Mouse (Mus musculus): ENCODE results near the gene Fam83g. TPM values are rescaled to one million over a fixed set of nuclear protein-coding genes. Genes with fewer than 3 reads are reported as not detected.

Gene Fam83g
- polyA plus RNA-seq, 1 experiment: not detected

DNA sequence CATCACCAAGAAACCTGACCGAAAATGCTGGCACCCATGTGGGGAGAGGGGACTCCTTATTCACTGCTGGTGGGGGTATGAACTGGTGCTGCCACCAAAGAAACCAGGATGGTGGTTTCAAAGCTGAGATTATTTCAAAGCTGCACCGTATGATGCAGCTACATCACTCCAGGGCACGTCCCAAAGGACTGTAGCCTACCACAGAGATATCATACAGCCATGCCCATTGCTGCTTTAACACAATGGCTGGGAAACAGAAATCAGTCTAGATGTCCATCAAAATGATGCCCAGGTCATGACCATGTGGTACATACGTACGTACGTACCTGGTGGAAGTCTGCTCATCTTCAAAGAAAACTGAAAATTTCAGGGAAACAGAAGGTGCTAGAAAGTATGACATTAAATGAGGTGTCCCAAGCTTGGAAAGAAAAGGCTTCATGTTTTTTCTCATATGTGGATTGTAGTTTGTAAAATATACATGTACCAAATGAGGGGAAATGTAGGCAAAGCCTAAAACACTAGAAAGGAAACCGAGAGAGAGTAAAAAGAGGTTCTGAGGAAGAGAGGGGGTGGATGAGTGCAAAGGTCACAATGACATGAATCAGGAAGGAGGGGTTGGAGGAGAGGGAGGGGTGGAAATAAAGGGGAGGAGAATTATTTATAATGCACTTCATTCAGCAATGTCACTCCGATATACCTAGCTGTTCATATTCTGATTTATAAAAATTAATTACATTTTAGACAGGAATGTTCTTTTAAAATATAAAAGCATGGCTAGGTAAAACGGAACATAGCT lies 33.2 kb upstream of the Fam83g start:
- Histone ChIP-seq H3K4me3 (ENCODE audit: insufficient read depth, low read length) (no peak overlapping the region), H3K4me1 (ENCODE audit: control insufficient read depth, insufficient read depth, low read length) (peaks cover 48% of the 10 kb centered on the region), H3K27ac (ENCODE audit: insufficient read depth, low read depth, low read length) (no peak overlapping the region)
- no peak for TF ChIP-seq CTCF (IDR thresholded peaks at IDR 0.05; ENCODE audit: low read depth, low read length)
- no peak for TF ChIP-seq POLR2A (IDR thresholded peaks at IDR 0.05; ENCODE audit: borderline replicate concordance, low read depth, low read length)

DNA sequence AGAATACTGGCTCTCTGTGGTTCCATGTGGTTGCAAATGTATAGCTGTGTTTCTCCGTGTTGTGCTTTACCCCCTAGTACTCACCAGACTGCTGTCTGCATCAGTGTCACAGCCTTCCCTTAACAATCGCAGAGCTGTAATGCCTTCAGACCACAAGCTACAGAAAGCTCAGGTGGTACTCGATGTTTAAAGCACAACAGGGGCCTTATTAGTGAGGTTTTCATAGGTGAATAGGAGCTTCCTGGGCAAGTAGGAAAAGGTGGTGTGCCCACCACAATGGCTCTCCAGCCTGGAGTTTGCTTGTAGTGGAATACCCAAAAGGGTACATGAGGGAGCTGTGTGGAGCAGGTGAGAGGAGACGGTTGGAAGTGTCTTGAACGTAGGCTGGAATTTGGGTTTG lies 31.7 kb upstream of the Fam83g start:
- no peak for TF ChIP-seq CTCF (IDR thresholded peaks at IDR 0.05; ENCODE audit: low read depth, low read length)
- TF ChIP-seq POLR2A (IDR thresholded peaks at IDR 0.05; ENCODE audit: borderline replicate concordance, low read depth, low read length): no peak
- H3K27ac ChIP-seq (ENCODE audit: insufficient read depth, low read depth, low read length): peak overlapping the region; percentile 68; the same call in 1 of the 2 replicates

GRCm38 (mm10) chr11:61652686-61653447 lies 31.0 kb upstream of the Fam83g start, which contains the start of gene Grap:
Gene Grap, plus strand, starts transcription at chr11:61653265.
- Histone ChIP-seq H3K4me3 (ENCODE audit: insufficient read depth, low read length) (peak within 1 kb of the TSS; percentile 98), H3K27ac (ENCODE audit: insufficient read depth, low read depth, low read length) (peak within 1 kb of the TSS; percentile 68), H3K4me1 (ENCODE audit: control insufficient read depth, insufficient read depth, low read length) (peaks cover 51% of the 10 kb centered on the region)
- TF ChIP-seq CTCF (IDR thresholded peaks at IDR 0.05; ENCODE audit: low read depth, low read length) (no peak; the same call in 1 of the 2 replicates), POLR2A (IDR thresholded peaks at IDR 0.05; ENCODE audit: borderline replicate concordance, low read depth, low read length) (peak; percentile 69; the same call in 1 of the 2 replicates)

More for the DNA sequence above, 31.7 kb upstream of the Fam83g start:
- Histone ChIP-seq H3K4me3 (ENCODE audit: insufficient read depth, low read length) (no peak overlapping the region), H3K4me1 (ENCODE audit: control insufficient read depth, insufficient read depth, low read length) (peaks cover 52% of the 10 kb centered on the region)

DNA sequence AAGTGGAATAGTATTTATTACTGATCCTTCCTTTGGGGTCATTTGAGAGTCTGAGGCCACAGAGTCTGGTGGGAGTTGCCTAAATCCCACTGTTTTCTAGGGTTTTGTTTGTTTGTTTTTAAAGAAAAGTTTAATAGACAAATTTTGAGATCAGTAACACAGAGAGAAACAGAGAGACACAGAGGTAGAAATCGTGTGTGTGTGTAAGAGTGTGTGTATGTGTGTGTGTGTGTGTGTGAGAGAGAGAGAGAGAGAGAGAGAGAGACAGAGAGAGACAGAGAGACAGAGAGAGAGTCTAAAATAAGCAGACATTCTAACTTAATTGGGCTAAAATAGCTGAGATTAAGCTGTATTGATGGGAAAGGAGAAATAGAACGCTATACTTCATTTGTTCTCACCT lies 30.3 kb upstream of the Fam83g start:
- TF ChIP-seq CTCF (IDR thresholded peaks at IDR 0.05; ENCODE audit: low read depth, low read length): no peak
- no peak for TF ChIP-seq POLR2A (IDR thresholded peaks at IDR 0.05; ENCODE audit: borderline replicate concordance, low read depth, low read length)
- H3K27ac ChIP-seq (ENCODE audit: insufficient read depth, low read depth, low read length): peak overlapping the region; percentile 47
- H3K4me3 ChIP-seq (ENCODE audit: insufficient read depth, low read length): peak overlapping the region; percentile 98
- peaks cover 52% of the 10 kb centered on the region for H3K4me1 ChIP-seq (ENCODE audit: control insufficient read depth, insufficient read depth, low read length)

DNA sequence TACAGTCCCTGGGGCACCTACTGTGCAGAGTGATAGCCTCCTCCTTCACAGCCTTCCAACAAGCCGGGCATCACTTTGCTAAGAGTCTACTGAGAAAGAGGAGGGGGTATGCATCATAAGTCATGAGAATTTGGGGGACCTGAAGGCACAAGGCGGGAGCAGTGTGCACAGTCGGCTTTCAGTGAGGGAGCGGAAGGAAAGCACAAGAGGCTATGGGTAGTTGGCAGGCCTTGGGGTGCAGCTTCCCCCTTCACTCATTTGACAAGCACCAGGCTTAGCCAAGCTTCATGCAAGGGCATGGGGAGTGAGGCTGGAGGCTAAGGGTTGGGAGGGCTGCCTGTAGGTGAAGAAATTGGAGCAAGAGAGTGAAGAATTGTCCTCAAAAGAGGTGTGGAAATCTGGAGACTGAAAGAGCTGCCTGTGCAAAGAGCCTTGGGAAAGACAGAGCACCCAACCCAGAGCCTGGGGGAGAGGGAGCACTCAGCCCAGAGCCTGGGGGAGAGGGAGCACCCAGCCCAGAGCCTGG lies 29.0 kb upstream of the Fam83g start:
- H3K4me1 ChIP-seq (ENCODE audit: control insufficient read depth, insufficient read depth, low read length): peaks cover 59% of the 10 kb centered on the region
- no peak overlapping the region for H3K4me3 ChIP-seq (ENCODE audit: insufficient read depth, low read length)
- no peak overlapping the region for H3K27ac ChIP-seq (ENCODE audit: insufficient read depth, low read depth, low read length)
- TF ChIP-seq CTCF (IDR thresholded peaks at IDR 0.05; ENCODE audit: low read depth, low read length) (no peak), POLR2A (IDR thresholded peaks at IDR 0.05; ENCODE audit: borderline replicate concordance, low read depth, low read length) (no peak)

DNA sequence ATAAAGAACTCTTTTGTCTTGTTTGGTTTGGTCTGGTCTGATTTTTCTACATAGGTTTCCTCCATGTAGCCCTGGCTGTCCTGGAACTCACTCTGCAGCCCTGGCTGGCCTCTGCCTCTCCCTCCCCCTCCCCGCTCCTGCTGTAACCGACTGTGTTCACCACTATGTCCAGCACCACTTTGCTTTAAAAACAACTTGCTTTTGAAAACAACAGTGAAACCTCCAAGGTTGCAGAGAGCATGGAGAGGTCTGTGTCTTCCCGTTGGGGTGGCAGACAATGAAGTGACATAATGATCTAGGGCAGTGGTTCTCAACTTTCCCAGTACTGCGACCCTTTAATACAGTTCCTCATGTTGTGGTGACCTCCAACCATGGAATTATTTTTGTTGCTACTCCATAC lies 28.2 kb upstream of the Fam83g start:
- Histone ChIP-seq H3K4me1 (ENCODE audit: control insufficient read depth, insufficient read depth, low read length) (peaks cover 67% of the 10 kb centered on the region), H3K27ac (ENCODE audit: insufficient read depth, low read depth, low read length) (no peak overlapping the region), H3K4me3 (ENCODE audit: insufficient read depth, low read length) (no peak overlapping the region)
- TF ChIP-seq CTCF (IDR thresholded peaks at IDR 0.05; ENCODE audit: low read depth, low read length): no peak
- TF ChIP-seq POLR2A (IDR thresholded peaks at IDR 0.05; ENCODE audit: borderline replicate concordance, low read depth, low read length): no peak

- no peak overlapping the region for H3K4me3 ChIP-seq (ENCODE audit: insufficient read depth, low read length)
- no peak for TF ChIP-seq POLR2A (IDR thresholded peaks at IDR 0.05; ENCODE audit: borderline replicate concordance, low read depth, low read length)
- TF ChIP-seq CTCF (IDR thresholded peaks at IDR 0.05; ENCODE audit: low read depth, low read length): no peak
- no peak overlapping the region for H3K27ac ChIP-seq (ENCODE audit: insufficient read depth, low read depth, low read length)
- peaks cover 72% of the 10 kb centered on the region for H3K4me1 ChIP-seq (ENCODE audit: control insufficient read depth, insufficient read depth, low read length)
Measured at GRCm38 (mm10) chr11:61656148-61656850, 27.6 kb upstream of the Fam83g start.

DNA sequence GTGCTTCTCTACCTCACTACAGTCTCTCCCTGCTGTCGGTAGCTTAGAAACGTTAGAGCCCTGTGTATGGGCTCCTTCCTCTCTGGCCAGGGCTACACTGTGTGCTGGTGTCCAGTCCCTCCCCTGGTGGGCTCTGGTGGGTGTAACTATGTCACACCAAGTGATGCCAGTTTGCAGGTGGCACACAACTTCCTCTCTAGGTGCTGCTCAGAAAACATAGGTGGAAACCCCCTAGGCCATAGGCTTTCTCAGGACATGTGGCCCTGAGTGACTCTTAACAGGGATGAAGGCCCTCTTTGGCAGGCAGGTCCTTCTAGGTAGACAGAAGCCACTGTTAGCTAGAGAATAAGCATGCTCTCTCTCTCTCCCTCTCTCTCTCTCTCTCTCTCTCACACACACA lies 26.5 kb upstream of the Fam83g start:
- no peak overlapping the region for H3K27ac ChIP-seq (ENCODE audit: insufficient read depth, low read depth, low read length)
- H3K4me1 ChIP-seq (ENCODE audit: control insufficient read depth, insufficient read depth, low read length): peaks cover 68% of the 10 kb centered on the region
- no peak overlapping the region for H3K4me3 ChIP-seq (ENCODE audit: insufficient read depth, low read length)
- TF ChIP-seq POLR2A (IDR thresholded peaks at IDR 0.05; ENCODE audit: borderline replicate concordance, low read depth, low read length) (no peak), CTCF (IDR thresholded peaks at IDR 0.05; ENCODE audit: low read depth, low read length) (no peak)

DNA sequence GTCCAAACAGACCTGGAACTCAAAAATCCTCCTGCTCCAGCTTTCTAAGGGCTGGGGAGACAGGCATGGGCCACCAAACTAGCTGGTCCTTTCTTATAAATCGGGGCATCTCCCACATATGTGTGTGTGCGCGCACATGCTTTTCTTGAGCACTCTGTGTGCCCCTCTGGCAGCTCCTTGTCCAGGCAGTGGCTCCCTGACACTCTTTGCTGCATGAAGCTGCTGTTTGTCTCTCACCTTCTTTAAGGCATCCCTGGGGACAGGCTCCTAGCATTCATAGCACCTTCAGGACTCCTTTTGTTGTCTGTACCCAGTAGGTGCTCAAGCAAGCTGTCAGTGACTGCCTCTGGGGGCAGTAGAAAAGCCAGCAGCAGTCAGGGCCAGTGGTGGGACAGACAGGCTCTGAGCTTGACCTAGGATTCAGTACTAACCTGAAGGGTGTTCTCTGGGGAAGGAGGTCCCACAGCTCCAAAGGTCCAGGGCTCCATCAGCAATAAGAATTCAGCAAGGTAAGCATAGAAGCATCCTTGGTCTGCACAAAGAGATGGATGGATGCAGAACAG lies 25.4 kb upstream of the Fam83g start:
- no peak for TF ChIP-seq POLR2A (IDR thresholded peaks at IDR 0.05; ENCODE audit: borderline replicate concordance, low read depth, low read length)
- TF ChIP-seq CTCF (IDR thresholded peaks at IDR 0.05; ENCODE audit: low read depth, low read length): no peak
- Histone ChIP-seq H3K4me3 (ENCODE audit: insufficient read depth, low read length) (no peak overlapping the region), H3K4me1 (ENCODE audit: control insufficient read depth, insufficient read depth, low read length) (peaks cover 62% of the 10 kb centered on the region), H3K27ac (ENCODE audit: insufficient read depth, low read depth, low read length) (no peak overlapping the region)
